Comparison of ENCODE assay signal across 9 mouse cellular contexts in the genomic region with DNA sequence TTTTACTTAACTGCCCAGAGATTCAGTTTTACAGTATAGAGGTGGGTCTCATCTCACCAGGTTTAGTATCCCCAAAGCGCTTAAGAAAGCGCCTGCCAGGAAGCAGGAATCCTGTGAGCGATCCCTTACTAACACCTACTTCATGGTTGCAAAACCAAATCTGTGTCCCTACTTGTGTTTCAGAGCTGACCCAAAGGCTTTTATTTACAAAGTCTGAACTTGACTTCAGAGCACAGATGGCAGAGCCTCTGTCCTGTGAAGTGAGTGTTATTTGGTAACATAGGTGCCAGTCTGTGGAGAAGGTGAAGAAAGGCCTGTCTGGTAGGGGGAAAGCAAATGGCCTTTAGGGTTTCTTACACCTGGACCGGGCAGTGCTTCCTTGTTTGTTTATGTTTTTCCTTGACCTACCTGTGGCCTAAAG.
A peak's percentile ranks its signal among the peaks of the same experiment; 100 is the strongest.
DNase-seq lines count a peak whose midpoint lies in the region; ATAC-seq and TF ChIP-seq lines count a peak whose summit lies in the region.
"Had no signal": no experiment of that assay in that cellular context is flagged by ENCODE, and none has a peak within 500 bp of the region (broad histone marks: within the 10 kb centered on the region; RNA-seq: fewer than 3 reads in every experiment).

No protein-coding gene starts in this region.

- no peak for TF ChIP-seq EP300 in lung, postnatal 0 days (IDR thresholded peaks at IDR 0.05)

- no peaks in the 10 kb centered on the region for H3K9me3 ChIP-seq in heart, embryonic 13.5 days
- H3K9me3 ChIP-seq in lung, postnatal 0 days (ENCODE audit: low read length): no peaks in the 10 kb centered on the region
- no peaks in the 10 kb centered on the region for H3K9me3 ChIP-seq in limb, embryonic 13.5 days
- no peaks in the 10 kb centered on the region for H3K9me3 ChIP-seq in stomach, embryonic 16.5 days (replicated peaks; ENCODE audit: control insufficient read depth, low read length)
- H3K9me3 ChIP-seq: midbrain, embryonic 15.5 days had no signal

- WGBS in heart, embryonic 13.5 days: 69% methylated on average over 4 of the region's 4 CpGs
- WGBS in lung, postnatal 0 days: 47% methylated on average over 4 of the region's 4 CpGs
- 69% methylated on average over 4 of the region's 4 CpGs for WGBS in limb, embryonic 13.5 days
- 85% methylated on average over 4 of the region's 4 CpGs for WGBS in stomach, embryonic 16.5 days

- H3K27ac ChIP-seq in heart, embryonic 13.5 days (replicated peaks): peak overlapping the region; percentile 66
- peak overlapping the region; percentile 69 for H3K27ac ChIP-seq in lung, postnatal 0 days (ENCODE audit: low read length)
- H3K27ac ChIP-seq in limb, embryonic 13.5 days: no peak overlapping the region
- no peak overlapping the region for H3K27ac ChIP-seq in stomach, embryonic 16.5 days (ENCODE audit: low read length)
- H3K27ac ChIP-seq: midbrain, embryonic 15.5 days had no signal

- peaks cover 5% of the 10 kb centered on the region; the same call in 1 of the 2 replicates for H3K36me3 ChIP-seq in heart, embryonic 13.5 days
- no peaks in the 10 kb centered on the region for H3K36me3 ChIP-seq in lung, postnatal 0 days (ENCODE audit: insufficient read depth, low read length)
- no peaks in the 10 kb centered on the region for H3K36me3 ChIP-seq in limb, embryonic 13.5 days
- no peaks in the 10 kb centered on the region for H3K36me3 ChIP-seq in stomach, embryonic 16.5 days (ENCODE audit: control insufficient read depth, insufficient read depth, low read length)
- H3K36me3 ChIP-seq: midbrain, embryonic 15.5 days had no signal

- no peaks in the 10 kb centered on the region for H3K27me3 ChIP-seq in heart, embryonic 13.5 days (replicated peaks)
- no peaks in the 10 kb centered on the region for H3K27me3 ChIP-seq in lung, postnatal 0 days (replicated peaks; ENCODE audit: insufficient read depth, low read length)
- H3K27me3 ChIP-seq in limb, embryonic 13.5 days: 0 out of 2 replicates have a peak, but pooled peaks cover 2% of the 10 kb centered on the region
- no peaks in the 10 kb centered on the region for H3K27me3 ChIP-seq in stomach, embryonic 16.5 days (ENCODE audit: control insufficient read depth, insufficient read depth, low read length)

- no peak for DNase-seq in heart, postnatal 4 days
- no peak for DNase-seq in lung, postnatal 0 days (ENCODE audit: low spot score)
- no peak for DNase-seq in lung, adult 18-20 months
- no peak for DNase-seq in adrenal gland, adult (ENCODE audit: inconsistent age in 2 of 2, low spot score in 1 of 2)
- DNase-seq in urinary bladder, postnatal 36 days (ENCODE audit: low spot score in 2 of 2): no peak

- peaks cover 65% of the 10 kb centered on the region for H3K4me1 ChIP-seq in heart, embryonic 13.5 days
- H3K4me1 ChIP-seq in lung, postnatal 0 days (ENCODE audit: insufficient read depth, low read depth, low read length): peaks cover 15% of the 10 kb centered on the region
- H3K4me1 ChIP-seq in limb, embryonic 13.5 days: peaks cover 47% of the 10 kb centered on the region
- H3K4me1 ChIP-seq in stomach, embryonic 16.5 days (ENCODE audit: control insufficient read depth, insufficient read depth, low read length): peaks cover 24% of the 10 kb centered on the region

- no peak for ATAC-seq in heart, embryonic 13.5 days (ENCODE audit: extremely low read depth, insufficient number of reproducible peaks, low FRiP score, low TSS enrichment)
- ATAC-seq in lung, postnatal 0 days: no peak
- no peak for ATAC-seq in limb, embryonic 13.5 days (ENCODE audit: low FRiP score, low read depth)
- no peak for ATAC-seq in stomach, embryonic 16.5 days (ENCODE audit: insufficient read depth, low FRiP score)
- ATAC-seq: midbrain, embryonic 15.5 days had no signal

- peak overlapping the region; percentile 70 for H3K4me3 ChIP-seq in heart, embryonic 13.5 days
- H3K4me3 ChIP-seq in lung, postnatal 0 days (ENCODE audit: low read depth, low read length): peak overlapping the region; percentile 47
- peak overlapping the region; percentile 34 for H3K4me3 ChIP-seq in limb, embryonic 13.5 days
- no peak overlapping the region for H3K4me3 ChIP-seq in stomach, embryonic 16.5 days (replicated peaks; ENCODE audit: low read length)
- H3K4me3 ChIP-seq: midbrain, embryonic 15.5 days had no signal

- peak overlapping the region; percentile 78 for H3K9ac ChIP-seq in heart, embryonic 13.5 days
- peak overlapping the region; percentile 59 for H3K9ac ChIP-seq in lung, postnatal 0 days (replicated peaks; ENCODE audit: low read depth)
- no peak overlapping the region for H3K9ac ChIP-seq in limb, embryonic 13.5 days
- H3K9ac ChIP-seq in stomach, embryonic 16.5 days (ENCODE audit: low read length): no peak overlapping the region
- H3K9ac ChIP-seq: midbrain, embryonic 15.5 days had no signal

- no peak for TF ChIP-seq CTCF in lung, postnatal 0 days (IDR thresholded peaks at IDR 0.05)

- H3K4me2 ChIP-seq in heart, embryonic 13.5 days: peak overlapping the region; percentile 77
- peak overlapping the region; percentile 56 for H3K4me2 ChIP-seq in lung, postnatal 0 days (replicated peaks; ENCODE audit: low read depth, low read length)
- H3K4me2 ChIP-seq in limb, embryonic 13.5 days (replicated peaks): peak overlapping the region; percentile 61
- peak overlapping the region; percentile 34; the same call in 1 of the 2 replicates for H3K4me2 ChIP-seq in stomach, embryonic 16.5 days (ENCODE audit: low read depth, low read length)
- H3K4me2 ChIP-seq: midbrain, embryonic 15.5 days had no signal

Comparison
In these comparisons a context has a peak if more than half of its experiments do, and no peak if none do; other contexts are left out.
1. H3K27ac ChIP-seq: peak in heart, embryonic 13.5 days (single experiment) and lung, postnatal 0 days (single experiment); none in limb, embryonic 13.5 days (single experiment) and stomach, embryonic 16.5 days (single experiment).
2. H3K9ac ChIP-seq: peak in heart, embryonic 13.5 days (single experiment) and lung, postnatal 0 days (single experiment); none in limb, embryonic 13.5 days (single experiment) and stomach, embryonic 16.5 days (single experiment).
3. Peak in every context shown above with its lines, with median percentiles within 50 percentile points of each other: H3K4me2 ChIP-seq.